Mouse (Mus musculus) bone marrow, adult 2 months (tissue): ENCODE results near the gene Arhgap19.

Source experiments
- CTCF ChIP-seq: fragments of 200-500 bp; IDR thresholded peaks from 2 replicates; pipeline ENCODE4 v1.5.1; 2011; ENCODE audit warnings: low read length, control low read depth; ENCODE audit not compliant: control insufficient read depth, insufficient read depth
- POLR2A ChIP-seq: fragments of 200-500 bp; IDR thresholded peaks from 2 replicates; pipeline ENCODE4 v1.6.1; 2011; ENCODE audit warnings: low read depth, mild to moderate bottlenecking, control low read depth, low read length, borderline replicate concordance; ENCODE audit not compliant: control insufficient read depth

- no peak for TF ChIP-seq POLR2A
- TF ChIP-seq CTCF = no peak
Measured at GRCm38 (mm10) chr19:41734685-41735084, 67.2 kb downstream of the Arhgap19 start.
